Mouse (Mus musculus) heart, postnatal 0 days (tissue): ENCODE measurements around the gene B4galt1.

Source experiments
- CTCF ChIP-seq: IDR thresholded peaks from 2 replicates; pipeline ENCODE4 v1.5.1; 2016; ENCODE audit warnings: antibody characterized with exemption, control low read depth, low read depth
- EP300 ChIP-seq: IDR thresholded peaks from 2 replicates; pipeline ENCODE4 v1.6.1; 2016; ENCODE audit warnings: antibody characterized with exemption, low read depth

DNA sequence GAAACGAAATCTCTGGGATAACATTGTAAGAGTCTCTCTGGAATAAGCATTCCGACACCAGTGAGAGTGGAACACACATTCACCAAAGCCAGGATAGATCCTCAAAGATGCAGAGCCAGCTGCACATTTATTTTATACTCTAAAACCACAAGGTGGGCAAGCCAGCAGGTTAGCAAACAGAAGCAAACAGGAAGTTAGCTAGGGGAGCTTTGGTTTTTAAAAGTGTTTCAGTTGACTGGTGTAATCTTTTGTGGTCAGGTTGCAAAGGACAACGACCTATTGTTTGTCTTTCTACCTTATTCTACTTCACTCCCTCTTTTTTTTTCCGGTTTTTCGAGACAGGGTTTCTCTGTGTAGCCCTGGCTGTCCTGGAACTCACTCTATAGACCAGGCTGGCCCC lies 93.9 kb downstream of the B4galt1 start:
- TF ChIP-seq CTCF (no peak), EP300 (no peak)
